Mouse (Mus musculus): Measurements from ENCODE around the gene F10. TPM values are rescaled to one million over a fixed set of nuclear protein-coding genes. Genes with fewer than 3 reads are reported as not detected.

Gene F10
- polyA plus RNA-seq (2014; fragmentation: Nextera tagmentation; extraction: Ambion mirVana), result 0.69 and 0.78 TPM in 2 replicates

- ATAC-seq (ENCODE audit: insufficient read depth, low FRiP score, low TSS enrichment), result no peak
- Histone ChIP-seq H3K9me3 (ENCODE audit: control insufficient read depth, low read length) (no peaks in the 10 kb centered on the region), H3K27me3 (ENCODE audit: control insufficient read depth, insufficient read depth, low read length) (no peaks in the 10 kb centered on the region), H3K9ac (ENCODE audit: low read length) (no peak within 1 kb of the TSS), H3K4me2 (ENCODE audit: low read depth) (no peak within 1 kb of the TSS), H3K4me1 (ENCODE audit: control insufficient read depth, insufficient read depth, low read length) (no peaks in the 10 kb centered on the region), H3K4me3 (ENCODE audit: low read depth, low read length) (no peak within 1 kb of the TSS), H3K36me3 (ENCODE audit: control insufficient read depth, insufficient read depth, low read length) (no peaks in the 10 kb centered on the region), H3K27ac (ENCODE audit: low read depth, low read length) (no peak within 1 kb of the TSS)
- DNase-seq (ENCODE audit: low spot score), result no peak
- 71% methylated on average over 7 of the region's 7 CpGs for WGBS
Observed at GRCm38 (mm10) chr8:13037015-13037414, at the start of gene F10. Gene F10, plus strand, starts transcription at chr8:13037308.

GRCm38 (mm10) chr8:12987571-12987970 is 49.5 kb upstream of the F10 start:
- DNase-seq (ENCODE audit: low spot score) (no peak), ATAC-seq (ENCODE audit: insufficient read depth, low FRiP score, low TSS enrichment) (no peak)
- no peak overlapping the region for H3K4me3 ChIP-seq (ENCODE audit: low read depth, low read length)
- H3K27me3 ChIP-seq (ENCODE audit: control insufficient read depth, insufficient read depth, low read length), result no peaks in the 10 kb centered on the region
- H3K9me3 ChIP-seq (ENCODE audit: control insufficient read depth, low read length), result no peaks in the 10 kb centered on the region
- H3K4me1 ChIP-seq (ENCODE audit: control insufficient read depth, insufficient read depth, low read length), result no peaks in the 10 kb centered on the region
- no peak overlapping the region for H3K27ac ChIP-seq (ENCODE audit: low read depth, low read length)
- no peak overlapping the region for H3K4me2 ChIP-seq (ENCODE audit: low read depth)
- H3K36me3 ChIP-seq (ENCODE audit: control insufficient read depth, insufficient read depth, low read length), result no peaks in the 10 kb centered on the region
- H3K9ac ChIP-seq (ENCODE audit: low read length), result no peak overlapping the region
- WGBS, result 84% methylated on average over 8 of the region's 8 CpGs

GRCm38 (mm10) chr8:12988722-12989430 is 48.2 kb upstream of the F10 start:
- H3K4me2 ChIP-seq (ENCODE audit: low read depth), result no peak overlapping the region
- H3K4me3 ChIP-seq (ENCODE audit: low read depth, low read length), result no peak overlapping the region
- no peak for ATAC-seq (ENCODE audit: insufficient read depth, low FRiP score, low TSS enrichment)
- no peak overlapping the region for H3K27ac ChIP-seq (ENCODE audit: low read depth, low read length)
- no peaks in the 10 kb centered on the region for H3K36me3 ChIP-seq (ENCODE audit: control insufficient read depth, insufficient read depth, low read length)
- no peaks in the 10 kb centered on the region for H3K4me1 ChIP-seq (ENCODE audit: control insufficient read depth, insufficient read depth, low read length)
- DNase-seq (ENCODE audit: low spot score), result no peak
- H3K27me3 ChIP-seq (ENCODE audit: control insufficient read depth, insufficient read depth, low read length), result no peaks in the 10 kb centered on the region
- no peaks in the 10 kb centered on the region for H3K9me3 ChIP-seq (ENCODE audit: control insufficient read depth, low read length)
- H3K9ac ChIP-seq (ENCODE audit: low read length), result no peak overlapping the region
- WGBS, result 81% methylated on average over 13 of the region's 13 CpGs

- 81% methylated on average over 10 of the region's 10 CpGs for WGBS
- Histone ChIP-seq H3K9me3 (ENCODE audit: control insufficient read depth, low read length) (no peaks in the 10 kb centered on the region), H3K4me3 (ENCODE audit: low read depth, low read length) (no peak overlapping the region), H3K9ac (ENCODE audit: low read length) (no peak overlapping the region), H3K4me2 (ENCODE audit: low read depth) (no peak overlapping the region), H3K36me3 (ENCODE audit: control insufficient read depth, insufficient read depth, low read length) (no peaks in the 10 kb centered on the region), H3K4me1 (ENCODE audit: control insufficient read depth, insufficient read depth, low read length) (no peaks in the 10 kb centered on the region), H3K27me3 (ENCODE audit: control insufficient read depth, insufficient read depth, low read length) (no peaks in the 10 kb centered on the region), H3K27ac (ENCODE audit: low read depth, low read length) (no peak overlapping the region)
- DNase-seq (ENCODE audit: low spot score) (no peak), ATAC-seq (ENCODE audit: insufficient read depth, low FRiP score, low TSS enrichment) (no peak)
Observed at GRCm38 (mm10) chr8:12991411-12991810, 45.7 kb upstream of the F10 start.

- Histone ChIP-seq H3K27ac (ENCODE audit: low read depth, low read length) (no peak overlapping the region), H3K36me3 (ENCODE audit: control insufficient read depth, insufficient read depth, low read length) (0 out of 2 replicates have a peak, but pooled peaks cover 3% of the 10 kb centered on the region), H3K9ac (ENCODE audit: low read length) (no peak overlapping the region), H3K27me3 (ENCODE audit: control insufficient read depth, insufficient read depth, low read length) (no peaks in the 10 kb centered on the region), H3K9me3 (ENCODE audit: control insufficient read depth, low read length) (no peaks in the 10 kb centered on the region), H3K4me2 (ENCODE audit: low read depth) (no peak overlapping the region), H3K4me3 (ENCODE audit: low read depth, low read length) (no peak overlapping the region), H3K4me1 (ENCODE audit: control insufficient read depth, insufficient read depth, low read length) (no peaks in the 10 kb centered on the region)
- ATAC-seq (ENCODE audit: insufficient read depth, low FRiP score, low TSS enrichment), result no peak
- DNase-seq (ENCODE audit: low spot score), result no peak
- 65% methylated on average over 5 of the region's 5 CpGs for WGBS
Observed at GRCm38 (mm10) chr8:12994468-12994867, 42.6 kb upstream of the F10 start.

- Histone ChIP-seq H3K27me3 (ENCODE audit: control insufficient read depth, insufficient read depth, low read length) (no peaks in the 10 kb centered on the region), H3K9me3 (ENCODE audit: control insufficient read depth, low read length) (no peaks in the 10 kb centered on the region), H3K36me3 (ENCODE audit: control insufficient read depth, insufficient read depth, low read length) (0 out of 2 replicates have a peak, but pooled peaks cover 3% of the 10 kb centered on the region), H3K4me1 (ENCODE audit: control insufficient read depth, insufficient read depth, low read length) (no peaks in the 10 kb centered on the region), H3K4me3 (ENCODE audit: low read depth, low read length) (no peak overlapping the region), H3K9ac (ENCODE audit: low read length) (no peak overlapping the region), H3K4me2 (ENCODE audit: low read depth) (no peak overlapping the region), H3K27ac (ENCODE audit: low read depth, low read length) (no peak overlapping the region)
- ATAC-seq (ENCODE audit: insufficient read depth, low FRiP score, low TSS enrichment) (no peak), DNase-seq (ENCODE audit: low spot score) (no peak)
- 70% methylated on average over 5 of the region's 5 CpGs for WGBS
Observed at GRCm38 (mm10) chr8:12995481-12995880, 41.6 kb upstream of the F10 start.

GRCm38 (mm10) chr8:12996831-12997275 is 40.3 kb upstream of the F10 start:
- no peak overlapping the region for H3K4me2 ChIP-seq (ENCODE audit: low read depth)
- H3K36me3 ChIP-seq (ENCODE audit: control insufficient read depth, insufficient read depth, low read length), result 0 out of 2 replicates have a peak, but pooled peaks cover 6% of the 10 kb centered on the region
- no peak overlapping the region for H3K27ac ChIP-seq (ENCODE audit: low read depth, low read length)
- H3K4me3 ChIP-seq (ENCODE audit: low read depth, low read length), result no peak overlapping the region
- 57% methylated on average over 8 of the region's 8 CpGs for WGBS
- no peaks in the 10 kb centered on the region for H3K9me3 ChIP-seq (ENCODE audit: control insufficient read depth, low read length)
- no peak for DNase-seq (ENCODE audit: low spot score)
- H3K9ac ChIP-seq (ENCODE audit: low read length), result no peak overlapping the region
- no peaks in the 10 kb centered on the region for H3K27me3 ChIP-seq (ENCODE audit: control insufficient read depth, insufficient read depth, low read length)
- no peak for ATAC-seq (ENCODE audit: insufficient read depth, low FRiP score, low TSS enrichment)
- no peaks in the 10 kb centered on the region for H3K4me1 ChIP-seq (ENCODE audit: control insufficient read depth, insufficient read depth, low read length)

- Histone ChIP-seq H3K27ac (ENCODE audit: low read depth, low read length) (no peak overlapping the region), H3K36me3 (ENCODE audit: control insufficient read depth, insufficient read depth, low read length) (0 out of 2 replicates have a peak, but pooled peaks cover 6% of the 10 kb centered on the region), H3K9me3 (ENCODE audit: control insufficient read depth, low read length) (no peaks in the 10 kb centered on the region), H3K4me3 (ENCODE audit: low read depth, low read length) (no peak overlapping the region), H3K27me3 (ENCODE audit: control insufficient read depth, insufficient read depth, low read length) (no peaks in the 10 kb centered on the region), H3K4me2 (ENCODE audit: low read depth) (no peak overlapping the region), H3K4me1 (ENCODE audit: control insufficient read depth, insufficient read depth, low read length) (no peaks in the 10 kb centered on the region), H3K9ac (ENCODE audit: low read length) (no peak overlapping the region)
- 83% methylated on average over 7 of the region's 8 CpGs for WGBS
- DNase-seq (ENCODE audit: low spot score) (no peak), ATAC-seq (ENCODE audit: insufficient read depth, low FRiP score, low TSS enrichment) (no peak)
Observed at GRCm38 (mm10) chr8:12998331-12998730, 38.8 kb upstream of the F10 start.

GRCm38 (mm10) chr8:12999793-13000192 is 37.3 kb upstream of the F10 start:
- 91% methylated on average over 9 of the region's 9 CpGs for WGBS

More at GRCm38 (mm10) chr8:12999793-13000192, 37.3 kb upstream of the F10 start:
- H3K27me3 ChIP-seq (ENCODE audit: control insufficient read depth, insufficient read depth, low read length), result no peaks in the 10 kb centered on the region
- DNase-seq (ENCODE audit: low spot score), result no peak
- no peak for ATAC-seq (ENCODE audit: insufficient read depth, low FRiP score, low TSS enrichment)
- no peaks in the 10 kb centered on the region for H3K9me3 ChIP-seq (ENCODE audit: control insufficient read depth, low read length)
- H3K4me2 ChIP-seq (ENCODE audit: low read depth), result no peak overlapping the region
- peaks cover 9% of the 10 kb centered on the region; the same call in 1 of the 2 replicates for H3K36me3 ChIP-seq (ENCODE audit: control insufficient read depth, insufficient read depth, low read length)
- H3K4me1 ChIP-seq (ENCODE audit: control insufficient read depth, insufficient read depth, low read length), result no peaks in the 10 kb centered on the region
- H3K27ac ChIP-seq (ENCODE audit: low read depth, low read length), result no peak overlapping the region
- H3K9ac ChIP-seq (ENCODE audit: low read length), result no peak overlapping the region
- H3K4me3 ChIP-seq (ENCODE audit: low read depth, low read length), result no peak overlapping the region

Measured in neural tube, embryonic 11.5 days (tissue).